In the genomic region with DNA sequence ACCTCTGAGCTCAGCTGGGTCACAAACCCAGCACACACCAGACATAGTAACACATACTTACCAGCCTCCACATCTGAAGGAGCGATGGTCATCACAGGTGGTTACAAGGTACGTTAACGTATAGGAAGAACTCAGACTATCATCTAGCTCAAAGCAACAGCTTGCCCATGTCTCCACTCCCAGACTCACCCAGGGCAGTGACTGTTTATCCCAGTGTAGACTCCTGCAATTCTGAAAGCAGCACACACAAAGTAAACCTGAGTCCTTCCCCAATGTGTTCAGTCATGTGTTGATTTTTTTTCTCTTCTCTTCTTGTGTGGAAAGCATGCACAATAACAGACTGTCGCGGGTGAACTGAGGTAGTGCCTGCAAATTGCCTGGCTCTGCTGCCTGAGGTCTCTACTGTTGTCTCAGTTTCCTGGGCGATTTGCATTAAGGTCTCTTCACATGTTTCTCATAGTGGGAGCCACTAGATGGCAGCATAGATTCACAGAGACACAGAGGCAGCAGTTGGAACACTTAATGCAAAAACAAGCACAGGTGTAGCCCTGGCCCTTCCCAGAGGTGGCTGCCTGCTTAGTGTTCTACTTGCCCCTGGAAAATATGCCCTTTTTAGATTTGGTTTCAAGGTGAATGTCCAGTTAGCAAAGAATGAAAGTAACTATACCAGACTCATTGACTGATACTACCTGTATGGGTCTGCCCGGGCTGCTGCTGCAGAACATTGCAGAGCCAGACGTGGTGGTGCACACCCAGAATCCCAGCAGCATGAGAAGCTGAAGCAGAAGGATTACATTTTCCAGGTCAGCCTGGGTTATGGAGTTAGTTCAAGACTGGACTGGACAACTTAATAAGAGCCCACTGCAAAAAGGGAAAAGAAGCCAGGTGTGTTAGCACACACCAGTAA, we compare ENCODE assay signal across 9 mouse cellular contexts. TPM values are rescaled to one million over a fixed set of nuclear protein-coding genes. Genes with fewer than 3 reads are reported as not detected.
DNase-seq lines count a peak whose midpoint lies in the region; ATAC-seq lines count a peak whose summit lies in the region.
"Had no signal": no experiment of that assay in that cellular context is flagged by ENCODE, and none has a peak within 500 bp of the region (broad histone marks: within the 10 kb centered on the region; RNA-seq: fewer than 3 reads in every experiment).

No protein-coding gene starts in this region.

- no peaks in the 10 kb centered on the region for H3K4me1 ChIP-seq in forebrain, embryonic 16.5 days (replicated peaks; ENCODE audit: control insufficient read depth, insufficient read depth, low read length)

- no peak overlapping the region for H3K4me3 ChIP-seq in forebrain, embryonic 16.5 days (replicated peaks; ENCODE audit: low read length)

- no peaks in the 10 kb centered on the region for H3K9me3 ChIP-seq in forebrain, embryonic 16.5 days (ENCODE audit: control insufficient read depth, low read length)

- H3K27me3 ChIP-seq in forebrain, embryonic 16.5 days (replicated peaks; ENCODE audit: control insufficient read depth, insufficient read depth, low read length), result 0 out of 2 replicates have a peak, but pooled peaks cover 4% of the 10 kb centered on the region

- H3K36me3 ChIP-seq in forebrain, embryonic 16.5 days (ENCODE audit: control insufficient read depth, insufficient read depth), result no peaks in the 10 kb centered on the region

- peak; percentile 72 to 93 for DNase-seq in adrenal gland, adult (ENCODE audit: inconsistent age in 2 of 2, low spot score in 1 of 2)
- DNase-seq in adrenal gland, adult 8-10 months, result no peak
- DNase-seq in cerebellum, adult 11 months, result peak; percentile 70
- DNase-seq in left cerebral cortex, adult 18-20 months (ENCODE audit: low spot score in 2 of 2), result peak; percentile 64 to 73
- peak; percentile 89 for DNase-seq in mesoderm, embryonic 11.5 days (ENCODE audit: low read depth, low spot score)
- peak; percentile 76 for DNase-seq in skeletal muscle tissue, adult 2 months (ENCODE audit: low read depth, low spot score)

- no peak overlapping the region for H3K27ac ChIP-seq in forebrain, embryonic 16.5 days (ENCODE audit: low read length)
- H3K27ac ChIP-seq: macrophage had no signal

- H3K4me2 ChIP-seq in forebrain, embryonic 16.5 days (ENCODE audit: low read length), result no peak overlapping the region

- ATAC-seq in forebrain, embryonic 16.5 days, result peak; percentile 84
- peak; percentile 84 for ATAC-seq in inflammation-experienced regulatory T-cells, adult 6 months

- 45% methylated on average over 8 of the region's 8 CpGs for WGBS in forebrain, embryonic 16.5 days

- H3K9ac ChIP-seq in forebrain, embryonic 16.5 days (replicated peaks; ENCODE audit: low read depth, low read length), result no peak overlapping the region

RNA-seq across cellular contexts. Expression of a gene that starts 11.8 kb away (rescaled TPM):
- 1 to 10 TPM in 1 of 4 experiments, under 1 TPM in 3; 0.48 to 1.9 (median 0.78) TPM for total RNA-seq in adrenal gland, adult 8-10 months (2022)
- polyA plus RNA-seq in forebrain, embryonic 16.5 days (2015; fragmentation: Nextera tagmentation; extraction: Ambion mirVana), result not detected in 2 replicates
- polyA plus RNA-seq in inflammation-experienced regulatory T-cells, adult 6 months (2017; shearing (Covaris generic)), result not detected
- total RNA-seq in left cerebral cortex, adult 18-20 months (2021), result not detected
- polyA plus RNA-seq: macrophage had no signal

RNA-seq across cellular contexts. Expression of a gene that starts 38.8 kb away (rescaled TPM):
- 100 to 1,000 TPM in 2 of 4 experiments, 10 to 100 TPM in 2; 91.8 to 151 (median 104) TPM for total RNA-seq in adrenal gland, adult 8-10 months (2022)
- polyA plus RNA-seq in forebrain, embryonic 16.5 days (2015; fragmentation: Nextera tagmentation; extraction: Ambion mirVana), result 5.5 and 6.3 TPM in 2 replicates
- under 1 TPM in 1 of 3 experiments, not detected in 2; 0.38 TPM for polyA plus RNA-seq in inflammation-experienced regulatory T-cells, adult 6 months (2017; shearing (Covaris generic))
- 1 to 10 TPM; 3.9 to 6.2 TPM for total RNA-seq in left cerebral cortex, adult 18-20 months (2021)

Comparison
In these comparisons a context has a peak if more than half of its experiments do, and no peak if none do; other contexts are left out.
1. RNA of a gene that starts 38.8 kb away (total RNA-seq): 91.8 to 151 TPM in adrenal gland, adult 8-10 months; 3.9 to 6.2 TPM in left cerebral cortex, adult 18-20 months; every median in the first group is over 10 times any median in the second.